ENCODE assay signal across 11 mouse cellular contexts in the genomic region with DNA sequence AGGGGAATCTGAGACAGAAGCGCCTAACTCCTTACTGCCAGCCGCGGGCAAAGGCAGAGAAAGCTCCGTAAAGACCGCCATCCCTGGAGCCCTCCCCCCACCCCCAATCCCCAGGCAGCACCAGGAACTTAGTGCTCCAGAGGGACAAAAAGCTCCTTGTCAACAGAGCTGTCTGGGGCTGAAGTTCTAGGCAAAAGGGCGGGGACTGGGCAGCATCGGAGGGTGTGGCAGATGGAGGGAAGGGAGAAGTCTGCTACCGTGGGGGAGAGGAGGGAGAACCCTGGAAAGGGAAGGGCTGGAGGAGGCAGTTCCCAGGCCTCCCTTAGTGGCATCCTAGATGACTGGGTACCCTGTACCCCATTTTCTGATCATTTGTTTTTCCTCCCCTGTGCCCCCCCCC. TPM values are rescaled to one million over a fixed set of nuclear protein-coding genes. Genes with fewer than 3 reads are reported as not detected.
DNase-seq lines count a peak whose midpoint lies in the region; ATAC-seq and TF ChIP-seq lines count a peak whose summit lies in the region.
"Had no signal": no experiment of that assay in that cellular context is flagged by ENCODE, and none has a peak within 500 bp of the region (broad histone marks: within the 10 kb centered on the region; RNA-seq: fewer than 3 reads in every experiment).

No protein-coding gene starts in this region.

- ATAC-seq in heart, embryonic 12.5 days (ENCODE audit: insufficient number of reproducible peaks, low FRiP score): no peak
- ATAC-seq in hindbrain, embryonic 15.5 days (ENCODE audit: low FRiP score, low read depth): no peak
- no peak for ATAC-seq in neural tube, embryonic 13.5 days (ENCODE audit: low read depth)

- peaks cover 38% of the 10 kb centered on the region for H3K36me3 ChIP-seq in heart, embryonic 12.5 days
- peaks cover 45% of the 10 kb centered on the region for H3K36me3 ChIP-seq in hindbrain, embryonic 15.5 days
- H3K36me3 ChIP-seq in neural tube, embryonic 13.5 days: peaks cover 47% of the 10 kb centered on the region
- H3K36me3 ChIP-seq: liver, embryonic 13.5 days had no signal

- no peak overlapping the region for H3K27ac ChIP-seq in heart, embryonic 12.5 days (ENCODE audit: poor library complexity, severe bottlenecking)
- peak overlapping the region; percentile 83; the same call in 1 of the 2 replicates for H3K27ac ChIP-seq in cortical plate, adult 2 months (ENCODE audit: insufficient read depth, low read length)
- no peak overlapping the region for H3K27ac ChIP-seq in hindbrain, embryonic 15.5 days (replicated peaks)
- H3K27ac ChIP-seq in neural tube, embryonic 13.5 days (replicated peaks): no peak overlapping the region
- H3K27ac ChIP-seq: liver, embryonic 13.5 days had no signal

- no peaks in the 10 kb centered on the region for H3K9me3 ChIP-seq in heart, embryonic 12.5 days (replicated peaks)
- no peaks in the 10 kb centered on the region for H3K9me3 ChIP-seq in hindbrain, embryonic 15.5 days
- no peaks in the 10 kb centered on the region for H3K9me3 ChIP-seq in neural tube, embryonic 13.5 days
- H3K9me3 ChIP-seq: liver, embryonic 13.5 days had no signal

- WGBS in heart, embryonic 12.5 days: 4% methylated on average over 8 of the region's 8 CpGs
- 7% methylated on average over 8 of the region's 8 CpGs for WGBS in hindbrain, embryonic 15.5 days
- 3% methylated on average over 8 of the region's 8 CpGs for WGBS in neural tube, embryonic 13.5 days

- peak overlapping the region; percentile 37; the same call in 1 of the 2 replicates for H3K9ac ChIP-seq in heart, embryonic 12.5 days
- H3K9ac ChIP-seq in hindbrain, embryonic 15.5 days: peak overlapping the region; percentile 69; the same call in 1 of the 2 replicates
- H3K9ac ChIP-seq in neural tube, embryonic 13.5 days: peak overlapping the region; percentile 81; the same call in 1 of the 2 replicates
- H3K9ac ChIP-seq: liver, embryonic 13.5 days had no signal

- intact Hi-C loops in heart, postnatal 25 days (cut with DNase I): no loop called here

- TF ChIP-seq POLR2A in cortical plate, adult 2 months (IDR thresholded peaks at IDR 0.05; ENCODE audit: extremely low read depth, insufficient read depth, low read length): 0 out of 2 replicates have a peak, but pooled peaks have one; percentile 14

- H3K4me3 ChIP-seq in heart, embryonic 12.5 days: 0 out of 2 replicates have a peak overlapping the region, but pooled peaks have one; percentile 4
- H3K4me3 ChIP-seq in cortical plate, adult 2 months (ENCODE audit: insufficient read depth, low read length): peak overlapping the region; percentile 94
- H3K4me3 ChIP-seq in hindbrain, embryonic 15.5 days: peak overlapping the region; percentile 63
- H3K4me3 ChIP-seq in neural tube, embryonic 13.5 days: peak overlapping the region; percentile 65
- H3K4me3 ChIP-seq: liver, embryonic 13.5 days had no signal

- TF ChIP-seq CTCF in cortical plate, adult 2 months (IDR thresholded peaks at IDR 0.05; ENCODE audit: extremely low read depth, insufficient read depth, low read length): no peak

- H3K4me1 ChIP-seq in heart, embryonic 12.5 days (replicated peaks): peaks cover 54% of the 10 kb centered on the region
- peaks cover 3% of the 10 kb centered on the region; the same call in 1 of the 2 replicates for H3K4me1 ChIP-seq in cortical plate, adult 2 months (ENCODE audit: control insufficient read depth, insufficient read depth, low read length)
- H3K4me1 ChIP-seq in hindbrain, embryonic 15.5 days (replicated peaks): peaks cover 46% of the 10 kb centered on the region
- H3K4me1 ChIP-seq in neural tube, embryonic 13.5 days (replicated peaks): peaks cover 52% of the 10 kb centered on the region

- DNase-seq in heart, postnatal 25 days (ENCODE audit: low spot score): no peak
- DNase-seq in kidney, postnatal 36 days: no peak
- no peak for DNase-seq in lung, postnatal 4 days
- DNase-seq in right cerebral cortex, postnatal 25 days: no peak
- DNase-seq: heart, adult 18-20 months; liver, embryonic 13.5 days had no signal

- H3K4me2 ChIP-seq in heart, embryonic 12.5 days: peak overlapping the region; percentile 70
- peak overlapping the region; percentile 68 for H3K4me2 ChIP-seq in hindbrain, embryonic 15.5 days
- H3K4me2 ChIP-seq in neural tube, embryonic 13.5 days: peak overlapping the region; percentile 93
- H3K4me2 ChIP-seq: liver, embryonic 13.5 days had no signal

- peaks cover 56% of the 10 kb centered on the region for H3K27me3 ChIP-seq in heart, embryonic 12.5 days (replicated peaks)
- no peaks in the 10 kb centered on the region for H3K27me3 ChIP-seq in hindbrain, embryonic 15.5 days
- H3K27me3 ChIP-seq in neural tube, embryonic 13.5 days: no peaks in the 10 kb centered on the region
- H3K27me3 ChIP-seq: CH12.LX had no signal

RNA-seq across cellular contexts. Expression of gene Map1a, which starts 8.7 kb away (rescaled TPM):
- 4.7 TPM in 2 replicates for polyA plus RNA-seq in heart, embryonic 12.5 days (2016; fragmentation: Nextera tagmentation; extraction: Ambion mirVana)
- total RNA-seq in heart, postnatal 25 days (2021): 1 to 10 TPM; 4.5 to 5.1 TPM
- 246 and 252 TPM in 2 replicates for polyA plus RNA-seq in cortical plate, adult 2 months (2012; rRNA removed)
- polyA plus RNA-seq in hindbrain, embryonic 15.5 days (2015; fragmentation: Nextera tagmentation; extraction: Ambion mirVana): 31.2 and 46.4 TPM in 2 replicates
- 17.6 and 21.8 TPM in 2 replicates for polyA plus RNA-seq in neural tube, embryonic 13.5 days (2015; fragmentation: Nextera tagmentation; extraction: Ambion mirVana)

RNA-seq across cellular contexts. Expression of gene Trp53bp1, which starts 26.9 kb away (rescaled TPM):
- 69.8 and 78.4 TPM in 2 replicates for polyA plus RNA-seq in heart, embryonic 12.5 days (2016; fragmentation: Nextera tagmentation; extraction: Ambion mirVana)
- 10 to 100 TPM; 28.4 to 28.9 TPM for total RNA-seq in heart, postnatal 25 days (2021)
- polyA plus RNA-seq in cortical plate, adult 2 months (2012; rRNA removed): 63.6 and 64.0 TPM in 2 replicates
- polyA plus RNA-seq in hindbrain, embryonic 15.5 days (2015; fragmentation: Nextera tagmentation; extraction: Ambion mirVana): 148 and 171 TPM in 2 replicates
- 151 and 181 TPM in 2 replicates for polyA plus RNA-seq in neural tube, embryonic 13.5 days (2015; fragmentation: Nextera tagmentation; extraction: Ambion mirVana)

RNA-seq across cellular contexts. Expression of gene Ppip5k1, which starts 57.1 kb away (rescaled TPM):
- polyA plus RNA-seq in heart, embryonic 12.5 days (2016; fragmentation: Nextera tagmentation; extraction: Ambion mirVana): 11.2 and 11.6 TPM in 2 replicates
- total RNA-seq in heart, postnatal 25 days (2021): 10 to 100 TPM; 48.0 to 50.5 TPM
- polyA plus RNA-seq in cortical plate, adult 2 months (2012; rRNA removed): 95.8 and 103 TPM in 2 replicates
- 19.8 and 21.3 TPM in 2 replicates for polyA plus RNA-seq in hindbrain, embryonic 15.5 days (2015; fragmentation: Nextera tagmentation; extraction: Ambion mirVana)
- 16.3 and 17.4 TPM in 2 replicates for polyA plus RNA-seq in neural tube, embryonic 13.5 days (2015; fragmentation: Nextera tagmentation; extraction: Ambion mirVana)

RNA-seq across cellular contexts. Expression of gene Ckmt1, which starts 59.4 kb away (rescaled TPM):
- polyA plus RNA-seq in heart, embryonic 12.5 days (2016; fragmentation: Nextera tagmentation; extraction: Ambion mirVana): 0.42 TPM in 1 of 2 replicates, not detected in the other
- total RNA-seq in heart, postnatal 25 days (2021): 1 to 10 TPM; 1.3 to 2.4 TPM
- polyA plus RNA-seq in cortical plate, adult 2 months (2012; rRNA removed): 306 and 309 TPM in 2 replicates
- polyA plus RNA-seq in hindbrain, embryonic 15.5 days (2015; fragmentation: Nextera tagmentation; extraction: Ambion mirVana): 99.5 and 107 TPM in 2 replicates
- 54.0 and 60.8 TPM in 2 replicates for polyA plus RNA-seq in neural tube, embryonic 13.5 days (2015; fragmentation: Nextera tagmentation; extraction: Ambion mirVana)

Comparison
In these comparisons a context has a peak if more than half of its experiments do, and no peak if none do; other contexts are left out.
1. H3K4me3 ChIP-seq: peak in every context shown above with its lines; median percentile 94 in cortical plate, adult 2 months; 65 in neural tube, embryonic 13.5 days; 63 in hindbrain, embryonic 15.5 days; 4 in heart, embryonic 12.5 days.